8 mouse cellular contexts compared by ENCODE assay signal in the genomic region with DNA sequence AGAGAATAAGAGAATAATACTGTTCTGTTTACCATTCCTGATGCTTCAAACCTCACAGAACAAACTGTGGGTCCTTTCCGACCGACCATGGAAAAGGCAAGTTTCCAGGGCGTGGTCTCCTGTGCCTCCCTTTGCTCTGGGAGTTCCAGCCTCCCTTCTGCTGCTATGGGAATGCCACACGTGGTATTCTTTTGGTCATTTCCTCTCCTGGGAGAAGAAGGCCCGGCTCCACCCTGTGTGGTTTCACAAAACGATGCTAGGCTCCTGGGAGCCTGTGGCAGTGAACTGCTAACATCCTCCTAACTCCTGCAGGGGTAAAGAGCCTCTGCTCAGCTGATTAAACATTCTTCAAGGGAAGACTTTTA.
DNase-seq lines count a peak whose midpoint lies in the region; ATAC-seq lines count a peak whose summit lies in the region.

No protein-coding gene starts in this region.

- H3K4me2 ChIP-seq in forebrain, embryonic 14.5 days (ENCODE audit: low read length), result no peak overlapping the region
- H3K4me2 ChIP-seq in embryonic facial prominence, embryonic 13.5 days, result no peak overlapping the region
- H3K4me2 ChIP-seq in lung, embryonic 15.5 days, result peak overlapping the region; percentile 17
- no peak overlapping the region for H3K4me2 ChIP-seq in midbrain, embryonic 13.5 days (replicated peaks)
- H3K4me2 ChIP-seq in hindbrain, embryonic 16.5 days (ENCODE audit: low read length), result no peak overlapping the region

- ATAC-seq in forebrain, embryonic 14.5 days, result no peak
- no peak for ATAC-seq in embryonic facial prominence, embryonic 13.5 days (ENCODE audit: insufficient number of reproducible peaks, insufficient read depth, low FRiP score, low TSS enrichment, low read depth)
- ATAC-seq in lung, embryonic 15.5 days (ENCODE audit: borderline replicate concordance, extremely low read depth, low FRiP score, low TSS enrichment), result peak; percentile 65; the same call in 1 of the 2 replicates
- no peak for ATAC-seq in midbrain, embryonic 13.5 days
- no peak; the same call in 1 of the 2 replicates for ATAC-seq in hindbrain, embryonic 16.5 days

- no peak overlapping the region for H3K9ac ChIP-seq in forebrain, embryonic 14.5 days (ENCODE audit: low read length)
- H3K9ac ChIP-seq in embryonic facial prominence, embryonic 13.5 days, result no peak overlapping the region
- no peak overlapping the region for H3K9ac ChIP-seq in lung, embryonic 15.5 days
- H3K9ac ChIP-seq in midbrain, embryonic 13.5 days (replicated peaks), result no peak overlapping the region
- H3K9ac ChIP-seq in hindbrain, embryonic 16.5 days (ENCODE audit: low read depth, low read length), result no peak overlapping the region

- no peak for DNase-seq in forebrain, embryonic 10.5 days (ENCODE audit: extremely low spot score, low spot score)
- no peak for DNase-seq in forebrain, embryonic 14.5 days (ENCODE audit: low spot score)
- DNase-seq in heart, postnatal 36 days, result peak; percentile 54 to 64
- no peak for DNase-seq in right cerebral cortex, postnatal 14 days

- H3K27me3 ChIP-seq in forebrain, embryonic 10.5 days (ENCODE audit: poor library complexity, severe bottlenecking), result no peaks in the 10 kb centered on the region
- H3K27me3 ChIP-seq in forebrain, embryonic 14.5 days (replicated peaks; ENCODE audit: control insufficient read depth, insufficient read depth, low read length), result no peaks in the 10 kb centered on the region
- H3K27me3 ChIP-seq in embryonic facial prominence, embryonic 13.5 days, result no peaks in the 10 kb centered on the region
- H3K27me3 ChIP-seq in lung, embryonic 15.5 days, result no peaks in the 10 kb centered on the region
- no peaks in the 10 kb centered on the region for H3K27me3 ChIP-seq in midbrain, embryonic 13.5 days
- H3K27me3 ChIP-seq in hindbrain, embryonic 16.5 days (replicated peaks; ENCODE audit: control insufficient read depth, insufficient read depth, low read length), result no peaks in the 10 kb centered on the region

- peaks cover 35% of the 10 kb centered on the region for H3K4me1 ChIP-seq in forebrain, embryonic 10.5 days
- H3K4me1 ChIP-seq in forebrain, embryonic 14.5 days (ENCODE audit: control insufficient read depth, insufficient read depth, low read length), result no peaks in the 10 kb centered on the region
- H3K4me1 ChIP-seq in embryonic facial prominence, embryonic 13.5 days, result peaks cover 13% of the 10 kb centered on the region
- peaks cover 23% of the 10 kb centered on the region for H3K4me1 ChIP-seq in lung, embryonic 15.5 days
- H3K4me1 ChIP-seq in midbrain, embryonic 13.5 days (replicated peaks), result 0 out of 2 replicates have a peak, but pooled peaks cover 5% of the 10 kb centered on the region
- H3K4me1 ChIP-seq in hindbrain, embryonic 16.5 days (ENCODE audit: control insufficient read depth, insufficient read depth, low read depth, low read length), result no peaks in the 10 kb centered on the region

- H3K27ac ChIP-seq in forebrain, embryonic 10.5 days, result peak overlapping the region; percentile 73
- H3K27ac ChIP-seq in forebrain, embryonic 14.5 days (ENCODE audit: low read depth, low read length), result no peak overlapping the region
- peak overlapping the region; percentile 0; the same call in 1 of the 2 replicates for H3K27ac ChIP-seq in embryonic facial prominence, embryonic 13.5 days
- 0 out of 2 replicates have a peak overlapping the region, but pooled peaks have one; percentile 7 for H3K27ac ChIP-seq in lung, embryonic 15.5 days
- no peak overlapping the region for H3K27ac ChIP-seq in midbrain, embryonic 13.5 days
- no peak overlapping the region for H3K27ac ChIP-seq in hindbrain, embryonic 16.5 days (ENCODE audit: low read depth, low read length)

- intact Hi-C loops in heart, postnatal 36 days (cut with DNase I), result loop anchor here (2.0 to 5.0 kb wide), 4 partner anchors 130 to 242 kb away; a partner anchor contains a TSS

- no peaks in the 10 kb centered on the region for H3K36me3 ChIP-seq in forebrain, embryonic 10.5 days (replicated peaks)
- no peaks in the 10 kb centered on the region for H3K36me3 ChIP-seq in forebrain, embryonic 14.5 days (ENCODE audit: control insufficient read depth, insufficient read depth, low read length)
- H3K36me3 ChIP-seq in embryonic facial prominence, embryonic 13.5 days, result no peaks in the 10 kb centered on the region
- no peaks in the 10 kb centered on the region for H3K36me3 ChIP-seq in lung, embryonic 15.5 days
- H3K36me3 ChIP-seq in midbrain, embryonic 13.5 days, result no peaks in the 10 kb centered on the region
- no peaks in the 10 kb centered on the region for H3K36me3 ChIP-seq in hindbrain, embryonic 16.5 days (ENCODE audit: control insufficient read depth, insufficient read depth, low read length)

- peak overlapping the region; percentile 3; the same call in 1 of the 2 replicates for H3K4me3 ChIP-seq in forebrain, embryonic 10.5 days
- no peak overlapping the region for H3K4me3 ChIP-seq in forebrain, embryonic 14.5 days (ENCODE audit: low read depth, low read length)
- no peak overlapping the region for H3K4me3 ChIP-seq in embryonic facial prominence, embryonic 13.5 days
- H3K4me3 ChIP-seq in lung, embryonic 15.5 days, result no peak overlapping the region
- no peak overlapping the region for H3K4me3 ChIP-seq in midbrain, embryonic 13.5 days (replicated peaks)
- no peak overlapping the region for H3K4me3 ChIP-seq in hindbrain, embryonic 16.5 days (ENCODE audit: low read length)

- WGBS in forebrain, embryonic 10.5 days, result 29% methylated on average over 6 of the region's 6 CpGs
- WGBS in forebrain, embryonic 14.5 days, result 19% methylated on average over 6 of the region's 6 CpGs
- WGBS in embryonic facial prominence, embryonic 13.5 days, result 17% methylated on average over 6 of the region's 6 CpGs
- 13% methylated on average over 6 of the region's 6 CpGs for WGBS in lung, embryonic 15.5 days
- 24% methylated on average over 6 of the region's 6 CpGs for WGBS in midbrain, embryonic 13.5 days
- WGBS in hindbrain, embryonic 16.5 days, result 33% methylated on average over 6 of the region's 6 CpGs

- no peaks in the 10 kb centered on the region for H3K9me3 ChIP-seq in forebrain, embryonic 10.5 days
- no peaks in the 10 kb centered on the region for H3K9me3 ChIP-seq in forebrain, embryonic 14.5 days (replicated peaks; ENCODE audit: control insufficient read depth, low read length)
- no peaks in the 10 kb centered on the region for H3K9me3 ChIP-seq in embryonic facial prominence, embryonic 13.5 days
- H3K9me3 ChIP-seq in lung, embryonic 15.5 days, result no peaks in the 10 kb centered on the region
- H3K9me3 ChIP-seq in midbrain, embryonic 13.5 days, result no peaks in the 10 kb centered on the region
- no peaks in the 10 kb centered on the region for H3K9me3 ChIP-seq in hindbrain, embryonic 16.5 days (ENCODE audit: control insufficient read depth, low read length)

Comparison
In these comparisons a context has a peak if more than half of its experiments do, and no peak if none do; other contexts are left out.
1. H3K27ac ChIP-seq: peak in forebrain, embryonic 10.5 days (single experiment), embryonic facial prominence, embryonic 13.5 days (single experiment) and lung, embryonic 15.5 days (single experiment); none in forebrain, embryonic 14.5 days (single experiment), midbrain, embryonic 13.5 days (single experiment) and hindbrain, embryonic 16.5 days (single experiment).
2. DNase-seq: peak in heart, postnatal 36 days (2 of 2); none in forebrain, embryonic 10.5 days (single experiment), forebrain, embryonic 14.5 days (single experiment) and right cerebral cortex, postnatal 14 days (single experiment).